Mouse (Mus musculus) hindbrain, embryonic 13.5 days (tissue): ENCODE data around the gene Depdc5. TPM values are rescaled to one million over a fixed set of nuclear protein-coding genes. Genes with fewer than 3 reads are reported as not detected.

Experiments
- ATAC-seq: fragments of 200-750 bp; cut with Nextera tagmentation; 2 replicates; pipeline ENCODE4 v1.8.0; 2017; ENCODE audit warnings: moderate TSS enrichment; ENCODE audit not compliant: low FRiP score
- H3K27ac ChIP-seq: fragments of 300-500 bp; sonication (generic); 2 replicates; pipeline ENCODE4 v1.5.1; 2015; ENCODE audit warnings: inconsistent platforms, mild to moderate bottlenecking, moderate library complexity
- H3K27me3 ChIP-seq: fragments of 300-500 bp; sonication (generic); 2 replicates; pipeline ENCODE4 v1.6.1; 2015; ENCODE audit warnings: mild to moderate bottlenecking, inconsistent platforms
- H3K36me3 ChIP-seq: fragments of 300-500 bp; sonication (generic); 2 replicates; pipeline ENCODE4 v1.6.1; 2015; ENCODE audit warnings: mild to moderate bottlenecking, inconsistent platforms
- H3K4me1 ChIP-seq: fragments of 300-500 bp; sonication (generic); replicated peaks from 2 replicates; pipeline ENCODE4 v1.6.1; 2015; ENCODE audit warnings: inconsistent platforms
- H3K4me2 ChIP-seq: fragments of 300-500 bp; sonication (generic); 2 replicates; pipeline ENCODE4 v1.6.1; 2015; ENCODE audit warnings: inconsistent platforms, mild to moderate bottlenecking, moderate library complexity
- H3K4me3 ChIP-seq: fragments of 300-500 bp; sonication (generic); 2 replicates; pipeline ENCODE4 v1.5.1; 2015; ENCODE audit warnings: mild to moderate bottlenecking, inconsistent platforms
- H3K9ac ChIP-seq: fragments of 300-500 bp; sonication (generic); 2 replicates; pipeline ENCODE4 v1.6.1; 2015; ENCODE audit warnings: mild to moderate bottlenecking, inconsistent platforms
- H3K9me3 ChIP-seq: fragments of 300-500 bp; sonication (generic); 2 replicates; pipeline ENCODE4 v1.6.1; 2016; ENCODE audit warnings: inconsistent platforms
- WGBS: fragments of 180-500 bp; shearing (Covaris S2); methylation state at CpG from one replicate; pipeline ENCODE4 v1.1.7; 2015; 5-methylcytosine and 5-hydroxymethylcytosine counted together
- polyA plus RNA-seq: library from polyadenylated mRNA; unstranded; fragments of >200 nt; fragmentation: Nextera tagmentation; extraction: Ambion mirVana; gene quantifications from 2 replicates; pipeline ENCODE4 v1.2.1, GENCODE M21; 2015

Depdc5 gene
- polyA plus RNA-seq, 1 experiment from 2014 or later: 28.6 TPM

- ATAC-seq: peak; percentile 33
Observed at GRCm38 (mm10) chr5:33005442-33006145, 142.1 kb downstream of the Depdc5 start.

GRCm38 (mm10) chr5:33006670-33007069 lies 143.2 kb downstream of the Depdc5 start:
- 40% methylated on average over 8 of the region's 8 CpGs for WGBS
- no peak overlapping the region for H3K4me2 ChIP-seq

More at GRCm38 (mm10) chr5:33005442-33006145, 142.1 kb downstream of the Depdc5 start:
- peak overlapping the region; percentile 78 for H3K27ac ChIP-seq
- WGBS: 64% methylated on average over 11 of the region's 11 CpGs
- H3K4me3 ChIP-seq: no peak overlapping the region
- H3K36me3 ChIP-seq: no peaks in the 10 kb centered on the region
- H3K4me1 ChIP-seq: peaks cover 29% of the 10 kb centered on the region
- H3K27me3 ChIP-seq: no peaks in the 10 kb centered on the region
- no peak overlapping the region for H3K4me2 ChIP-seq
- no peaks in the 10 kb centered on the region for H3K9me3 ChIP-seq
- H3K9ac ChIP-seq: no peak overlapping the region

GRCm38 (mm10) chr5:33007371-33007770 lies 143.9 kb downstream of the Depdc5 start:
- no peaks in the 10 kb centered on the region for H3K27me3 ChIP-seq
- H3K36me3 ChIP-seq: no peaks in the 10 kb centered on the region
- H3K27ac ChIP-seq: peak overlapping the region; percentile 78
- H3K4me2 ChIP-seq: no peak overlapping the region
- H3K9ac ChIP-seq: no peak overlapping the region
- H3K4me1 ChIP-seq: peaks cover 47% of the 10 kb centered on the region
- 69% methylated on average over 4 of the region's 4 CpGs for WGBS
- H3K9me3 ChIP-seq: no peaks in the 10 kb centered on the region
- H3K4me3 ChIP-seq: no peak overlapping the region
- ATAC-seq: no peak

More at GRCm38 (mm10) chr5:33006670-33007069, 143.2 kb downstream of the Depdc5 start:
- Histone ChIP-seq H3K9me3 (no peaks in the 10 kb centered on the region), H3K9ac (no peak overlapping the region), H3K27ac (peak overlapping the region; percentile 78), H3K4me3 (no peak overlapping the region), H3K4me1 (peaks cover 40% of the 10 kb centered on the region), H3K27me3 (no peaks in the 10 kb centered on the region), H3K36me3 (no peaks in the 10 kb centered on the region)
- ATAC-seq: peak; percentile 52; the same call in 1 of the 2 replicates

- WGBS: 69% methylated on average over 2 of the region's 2 CpGs
- H3K36me3 ChIP-seq: no peaks in the 10 kb centered on the region
- no peak for ATAC-seq
- no peak overlapping the region for H3K4me3 ChIP-seq
- no peaks in the 10 kb centered on the region for H3K9me3 ChIP-seq
- H3K4me2 ChIP-seq: no peak overlapping the region
- H3K27ac ChIP-seq: no peak overlapping the region
- H3K4me1 ChIP-seq: peaks cover 48% of the 10 kb centered on the region
- H3K9ac ChIP-seq: no peak overlapping the region
- H3K27me3 ChIP-seq: no peaks in the 10 kb centered on the region
Observed at GRCm38 (mm10) chr5:33009301-33009700, 145.8 kb downstream of the Depdc5 start.

- WGBS: 76% methylated on average over 14 of the region's 14 CpGs
- peak; percentile 1; the same call in 1 of the 2 replicates for ATAC-seq
Observed at GRCm38 (mm10) chr5:33009818-33010812, 146.6 kb downstream of the Depdc5 start.

GRCm38 (mm10) chr5:33011132-33012106 lies 147.9 kb downstream of the Depdc5 start:
- Histone ChIP-seq H3K4me1 (peaks cover 35% of the 10 kb centered on the region), H3K9me3 (no peaks in the 10 kb centered on the region), H3K4me2 (peak overlapping the region; percentile 35), H3K4me3 (no peak overlapping the region; the same call in 1 of the 2 replicates), H3K9ac (peak overlapping the region; percentile 49), H3K27ac (peak overlapping the region; percentile 92), H3K27me3 (no peaks in the 10 kb centered on the region), H3K36me3 (no peaks in the 10 kb centered on the region)
- ATAC-seq: peak; percentile 77
- WGBS: 27% methylated on average over 15 of the region's 15 CpGs

More at GRCm38 (mm10) chr5:33009818-33010812, 146.6 kb downstream of the Depdc5 start:
- peak overlapping the region; percentile 35; the same call in 1 of the 2 replicates for H3K4me2 ChIP-seq
- peak overlapping the region; percentile 49; the same call in 1 of the 2 replicates for H3K9ac ChIP-seq
- H3K36me3 ChIP-seq: no peaks in the 10 kb centered on the region
- H3K4me1 ChIP-seq: peaks cover 48% of the 10 kb centered on the region
- no peaks in the 10 kb centered on the region for H3K9me3 ChIP-seq
- peak overlapping the region; percentile 92 for H3K27ac ChIP-seq
- no peaks in the 10 kb centered on the region for H3K27me3 ChIP-seq
- no peak overlapping the region for H3K4me3 ChIP-seq

- 73% methylated on average over 1 of the region's 1 CpGs for WGBS
- H3K27ac ChIP-seq: no peak overlapping the region
Observed at GRCm38 (mm10) chr5:33014096-33014495, 150.6 kb downstream of the Depdc5 start.

GRCm38 (mm10) chr5:33015579-33015978 lies 152.1 kb downstream of the Depdc5 start:
- no peak overlapping the region for H3K4me3 ChIP-seq
- no peaks in the 10 kb centered on the region for H3K36me3 ChIP-seq
- 73% methylated on average over 5 of the region's 5 CpGs for WGBS
- no peak overlapping the region for H3K4me2 ChIP-seq
- no peak overlapping the region for H3K9ac ChIP-seq
- H3K9me3 ChIP-seq: no peaks in the 10 kb centered on the region
- H3K4me1 ChIP-seq: peaks cover 38% of the 10 kb centered on the region
- ATAC-seq: no peak
- no peak overlapping the region for H3K27ac ChIP-seq
- no peaks in the 10 kb centered on the region for H3K27me3 ChIP-seq

More at GRCm38 (mm10) chr5:33014096-33014495, 150.6 kb downstream of the Depdc5 start:
- Histone ChIP-seq H3K9ac (no peak overlapping the region), H3K4me1 (peaks cover 37% of the 10 kb centered on the region), H3K36me3 (no peaks in the 10 kb centered on the region), H3K4me3 (no peak overlapping the region), H3K27me3 (no peaks in the 10 kb centered on the region), H3K4me2 (no peak overlapping the region), H3K9me3 (no peaks in the 10 kb centered on the region)
- no peak for ATAC-seq

GRCm38 (mm10) chr5:33018189-33018560 lies 154.7 kb downstream of the Depdc5 start:
- 4% methylated on average over 15 of the region's 15 CpGs for WGBS
- H3K4me3 ChIP-seq: peak overlapping the region; percentile 83
- H3K27ac ChIP-seq: peak overlapping the region; percentile 99
- peaks cover 43% of the 10 kb centered on the region for H3K4me1 ChIP-seq
- peak; percentile 63; the same call in 1 of the 2 replicates for ATAC-seq
- no peaks in the 10 kb centered on the region; the same call in 1 of the 2 replicates for H3K36me3 ChIP-seq
- H3K9ac ChIP-seq: peak overlapping the region; percentile 90
- no peaks in the 10 kb centered on the region for H3K9me3 ChIP-seq
- peak overlapping the region; percentile 83 for H3K4me2 ChIP-seq
- H3K27me3 ChIP-seq: no peaks in the 10 kb centered on the region

- under 1% methylated on average over 89 of the region's 121 CpGs for WGBS
- Histone ChIP-seq H3K9me3 (no peaks in the 10 kb centered on the region), H3K27ac (peak within 1 kb of the TSS; percentile 100), H3K9ac (peak within 1 kb of the TSS; percentile 98), H3K4me2 (peak within 1 kb of the TSS; percentile 90), H3K27me3 (no peaks in the 10 kb centered on the region), H3K36me3 (no peaks in the 10 kb centered on the region; the same call in 1 of the 2 replicates), H3K4me3 (peak within 1 kb of the TSS; percentile 83), H3K4me1 (peaks cover 49% of the 10 kb centered on the region)
- peak; percentile 97 for ATAC-seq
Observed at GRCm38 (mm10) chr5:33018561-33019425, 155.3 kb downstream of the Depdc5 start, which contains the start of gene Ywhah. Gene Ywhah, plus strand, starts transcription at chr5:33018816.
